Mouse (Mus musculus) adrenal gland, adult 8-10 months (tissue): ENCODE data around the gene Zyx. TPM values are rescaled to one million over a fixed set of nuclear protein-coding genes. Genes with fewer than 3 reads are reported as not detected.
A peak's percentile ranks its signal among the peaks of the same experiment; 100 is the strongest.

ENCODE experiments used
- DNase-seq: peaks from one replicate; pipeline ENCODE4 v3.0.0; 2022
- total RNA-seq, 4 experiments: library from RNA; stranded (reverse); gene quantifications; 2 replicates each; pipeline ENCODE4 v1.2.4; 2022

Zyx gene
- total RNA-seq, 4 experiments from 2014 or later, result 78.9 to 118 (median 89.4) TPM

DNA sequence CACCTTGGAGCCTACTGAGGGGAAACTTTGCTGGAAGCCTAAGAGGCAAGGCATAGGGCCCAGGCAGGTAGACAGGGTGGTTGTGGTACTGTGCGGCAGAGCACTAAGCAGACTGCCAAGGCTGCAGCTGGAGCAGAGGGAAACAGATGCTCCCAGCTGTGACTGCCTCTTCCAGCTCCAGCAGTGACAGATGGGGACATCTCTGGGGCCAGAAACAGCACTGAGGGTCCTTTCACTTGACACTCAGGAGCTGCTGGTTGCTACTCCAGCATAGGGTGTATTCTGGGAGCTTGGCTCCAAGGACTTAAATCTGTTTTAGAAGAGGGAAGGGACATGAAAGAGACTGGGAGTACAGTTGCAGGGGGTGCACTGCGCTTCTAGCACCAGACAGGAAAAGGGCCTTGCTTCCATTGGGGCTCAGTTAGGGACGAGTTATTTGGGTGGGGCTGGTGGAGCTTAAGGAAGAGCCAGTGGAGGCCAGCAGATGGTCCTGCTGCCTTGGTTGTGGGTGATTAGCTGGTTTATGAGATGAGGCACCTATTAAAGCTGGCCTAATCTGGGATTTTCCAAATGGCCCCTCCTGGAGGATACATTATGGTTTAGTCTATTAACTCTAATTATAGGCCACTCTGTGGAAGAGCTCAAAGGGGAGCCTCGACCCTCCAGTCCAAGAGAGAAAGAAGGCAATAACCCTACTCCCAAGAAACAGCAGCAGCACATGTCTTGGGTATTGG lies 21.4 kb downstream of the Zyx start:
- no peak for DNase-seq

- no peak for DNase-seq
Measured at GRCm38 (mm10) chr6:42372001-42372400, 22.6 kb downstream of the Zyx start.

DNA sequence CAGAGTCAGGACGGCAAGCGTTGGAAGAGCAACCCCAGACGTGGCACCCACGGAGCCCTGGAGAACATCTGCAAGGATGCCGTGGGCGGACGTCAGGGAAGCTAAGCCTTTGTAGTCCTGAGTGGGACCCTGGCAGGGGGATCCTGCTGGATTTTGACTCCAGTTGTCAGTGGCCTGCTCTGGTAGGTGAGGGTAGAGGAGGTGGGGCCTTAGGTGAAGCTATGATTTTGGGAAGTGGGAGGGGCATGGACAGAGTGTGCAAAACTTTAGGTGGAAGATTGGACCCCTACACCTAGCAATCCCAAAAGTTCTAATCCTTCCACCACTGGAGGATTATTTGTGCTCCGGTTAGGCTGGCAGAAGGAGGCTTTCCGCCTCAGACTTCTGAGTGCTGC lies 23.0 kb downstream of the Zyx start:
- no peak for DNase-seq

GRCm38 (mm10) chr6:42372816-42373547 lies 23.6 kb downstream of the Zyx start, which contains the start of gene Epha1:
Epha1 (minus strand) TSS chr6:42373268.
- DNase-seq, result no peak

DNA sequence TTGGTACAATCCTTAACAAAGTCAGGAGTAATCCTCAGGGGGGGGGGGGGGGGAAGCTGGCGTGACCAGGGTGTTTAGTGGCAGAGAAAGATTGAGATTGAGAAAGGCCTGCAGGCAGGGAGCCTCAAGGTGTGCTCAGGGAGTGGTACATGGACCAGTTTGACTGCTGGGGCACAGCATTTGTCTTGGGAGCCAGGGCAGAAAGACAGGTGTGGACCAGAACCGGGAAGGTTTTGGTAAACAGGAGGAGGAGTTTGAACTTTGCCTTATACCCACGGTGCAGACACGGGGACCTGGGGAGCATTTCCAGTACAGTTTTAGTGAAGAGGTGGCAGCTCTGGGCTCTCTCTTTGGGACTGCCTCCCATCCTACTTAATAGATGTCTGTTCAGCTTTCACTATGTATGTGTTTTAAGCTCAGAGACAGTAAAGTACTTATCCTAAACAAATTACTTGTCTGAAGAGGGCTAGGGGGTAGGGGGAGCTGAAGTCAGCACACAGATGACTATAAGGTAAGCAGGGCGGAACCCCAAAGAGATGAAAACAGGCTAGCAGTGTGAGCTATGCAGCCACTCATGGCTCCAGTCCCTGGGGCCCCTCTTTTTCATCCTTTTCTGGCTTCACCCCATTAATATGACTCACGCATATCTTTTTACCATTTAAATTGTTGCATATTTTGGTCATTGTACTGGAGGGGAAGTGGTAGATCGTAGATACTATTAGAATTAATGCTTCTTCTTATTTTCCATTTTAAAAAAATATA lies 24.4 kb downstream of the Zyx start:
- no peak for DNase-seq

- DNase-seq, result no peak
Measured at GRCm38 (mm10) chr6:42374701-42375100, 25.3 kb downstream of the Zyx start.

GRCm38 (mm10) chr6:42375131-42375530 lies 25.7 kb downstream of the Zyx start:
- no peak for DNase-seq

DNA sequence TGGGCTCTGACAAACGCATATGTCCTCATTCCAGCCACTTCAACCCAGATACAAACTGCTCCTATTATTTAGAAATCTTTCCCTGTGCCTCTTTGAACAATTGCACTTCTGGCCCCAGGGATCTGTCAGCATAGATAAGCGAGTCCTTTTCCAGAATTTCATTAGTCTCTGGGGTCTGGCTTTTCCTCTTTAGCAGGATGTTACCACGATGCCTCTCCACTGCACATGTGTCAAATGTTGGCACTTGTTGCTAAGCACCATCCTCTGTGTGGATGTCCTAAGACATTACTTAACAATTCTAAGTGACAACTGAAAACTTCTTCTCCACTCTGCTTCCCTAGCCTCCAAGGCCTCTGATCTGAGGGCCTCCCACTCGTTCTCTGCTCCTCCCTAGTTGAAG lies 26.6 kb downstream of the Zyx start:
- no peak for DNase-seq

- DNase-seq, result no peak
Measured at GRCm38 (mm10) chr6:42376504-42377019, 27.1 kb downstream of the Zyx start.

DNA sequence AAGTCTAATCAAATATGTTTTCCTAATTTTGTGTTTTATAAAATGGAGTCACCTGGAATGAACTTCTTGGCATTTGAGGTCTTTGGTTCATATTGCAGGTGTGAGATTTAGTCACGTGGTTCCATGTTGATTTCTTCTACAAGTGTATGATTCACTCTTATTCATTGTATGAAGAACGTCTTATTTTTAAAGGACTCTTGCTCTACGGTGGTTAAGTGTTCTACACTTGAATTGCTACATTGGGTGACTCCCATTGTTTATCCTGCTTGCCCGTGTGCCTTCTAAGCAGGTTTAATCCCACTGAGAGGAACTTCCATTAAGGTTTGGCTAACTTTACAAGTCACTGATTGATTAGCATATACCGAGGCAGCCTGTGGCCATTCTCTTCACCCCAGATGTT lies 27.9 kb downstream of the Zyx start:
- no peak for DNase-seq

DNA sequence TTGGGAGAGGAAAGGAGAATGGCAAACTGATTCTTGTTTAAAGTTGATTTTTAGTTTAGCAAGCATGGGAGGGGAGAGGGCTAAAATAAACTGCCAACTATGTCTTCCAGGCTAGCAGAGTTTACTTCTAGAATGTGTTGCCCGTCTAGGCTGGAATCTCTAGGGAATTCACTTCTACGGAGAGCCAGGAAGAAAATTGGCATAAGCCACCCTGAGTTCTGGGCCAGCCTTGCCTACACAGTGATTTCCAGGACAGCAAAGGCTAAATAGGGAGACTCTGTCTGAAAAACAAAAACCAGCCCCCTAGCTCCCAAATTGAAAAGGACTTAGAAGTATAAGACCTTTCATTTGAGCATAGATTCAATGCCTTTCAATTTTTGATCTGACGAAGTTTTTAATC lies 30.1 kb downstream of the Zyx start:
- no peak for DNase-seq

DNA sequence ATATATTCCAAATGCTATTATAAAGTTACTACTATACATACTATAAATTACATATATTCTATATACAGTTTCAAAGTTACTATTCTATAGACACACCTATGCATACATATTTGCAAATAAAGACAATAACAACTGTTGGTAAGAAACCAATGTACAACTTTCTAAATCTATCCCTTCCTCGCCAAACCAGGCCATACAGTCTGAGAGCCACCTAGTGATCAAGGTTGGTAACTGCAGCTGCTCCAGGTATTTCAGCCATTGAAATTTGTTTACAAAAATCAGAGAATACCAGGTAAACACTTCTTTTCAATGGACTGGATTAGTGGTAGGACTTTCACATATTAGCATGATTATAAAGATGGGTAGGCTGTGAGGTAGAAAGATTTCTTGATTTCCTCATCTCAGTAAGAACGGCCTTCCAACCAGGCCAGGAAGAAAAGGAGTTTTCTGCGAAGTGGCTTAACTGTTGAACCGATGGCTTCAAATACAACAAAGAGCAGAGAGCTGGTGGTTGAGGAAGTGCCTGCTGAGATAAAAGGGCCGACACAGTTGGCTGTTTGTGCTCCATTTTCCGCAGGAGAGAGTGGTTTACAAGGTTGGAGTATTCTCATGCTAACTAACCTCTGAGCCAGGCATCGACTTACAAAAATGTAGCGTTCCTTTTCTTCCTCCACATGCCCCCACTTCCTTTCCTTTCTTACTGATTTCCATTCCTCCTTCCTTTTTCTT lies 31.1 kb downstream of the Zyx start:
- no peak for DNase-seq

DNA sequence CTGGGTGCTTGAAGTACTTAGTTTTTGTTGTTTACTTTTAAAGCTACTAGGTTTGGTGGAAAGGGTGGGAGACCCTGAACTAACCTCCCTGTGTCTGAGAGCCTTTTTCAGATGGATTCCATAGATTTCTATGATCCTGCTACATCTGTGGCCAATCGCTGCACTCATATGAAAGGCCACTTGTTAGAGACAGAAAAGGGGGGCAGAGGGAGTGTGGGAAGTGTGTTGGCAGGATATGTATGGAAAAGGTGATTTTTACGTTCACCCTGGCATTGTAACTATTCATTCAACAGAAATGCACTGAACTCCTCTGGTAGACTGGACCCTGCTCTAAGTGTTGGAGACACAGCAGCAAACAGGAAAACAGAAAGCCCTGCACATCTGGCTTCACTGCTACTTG lies 31.8 kb downstream of the Zyx start:
- no peak for DNase-seq

GRCm38 (mm10) chr6:42381916-42382381 lies 32.5 kb downstream of the Zyx start:
- DNase-seq, result no peak

DNA sequence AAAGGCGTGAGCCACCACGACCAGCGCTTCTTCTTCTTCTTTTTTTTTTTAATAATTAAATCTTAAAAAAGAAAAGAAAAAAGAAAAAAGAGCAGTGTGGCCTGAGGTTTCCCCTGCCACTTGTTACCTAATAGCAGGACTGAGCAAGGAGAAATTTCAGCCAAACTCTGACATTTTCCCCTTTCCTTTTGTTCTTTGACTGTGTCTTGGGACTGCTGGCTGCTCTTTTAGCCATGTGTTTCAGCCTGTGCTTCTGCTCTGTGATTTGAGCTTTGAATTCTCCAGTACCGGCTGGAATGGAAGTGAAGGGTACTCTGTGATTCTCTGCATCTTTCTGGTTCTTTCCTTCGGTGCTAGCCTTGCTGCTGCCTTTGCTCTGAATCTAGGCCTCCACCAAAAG lies 33.9 kb downstream of the Zyx start:
- DNase-seq, result no peak

- no peak for DNase-seq
Measured at GRCm38 (mm10) chr6:42385635-42386034, 36.2 kb downstream of the Zyx start.

GRCm38 (mm10) chr6:42391796-42392330 lies 42.4 kb downstream of the Zyx start:
- DNase-seq, result no peak

GRCm38 (mm10) chr6:42395960-42396809 lies 46.8 kb downstream of the Zyx start:
- peak; percentile 96 for DNase-seq

GRCm38 (mm10) chr6:42397041-42397657 lies 47.7 kb downstream of the Zyx start:
- peak; percentile 73 for DNase-seq

GRCm38 (mm10) chr6:42398285-42398684 lies 48.9 kb downstream of the Zyx start:
- DNase-seq, result peak; percentile 33
